Mouse (Mus musculus) stomach, postnatal 0 days (tissue): ENCODE measurements at regions not wholly inside any gene's neighbourhood (a gene's known extent, or its start where the extent isn't known, plus 50 kb on each side); places are given as distances from the start of the nearest gene placed in this dataset.

Experiments
- ATAC-seq: fragments of 200-750 bp; cut with Nextera tagmentation; 2 replicates; pipeline ENCODE4 v1.8.0; 2017; ENCODE audit not compliant: low FRiP score, low TSS enrichment
- DNase-seq: peaks from one replicate; pipeline ENCODE4 v3.0.0-alpha.2; 2016; ENCODE audit warnings: low spot score
- H3K27ac ChIP-seq: fragments of 300-500 bp; sonication (generic); replicated peaks from 2 replicates; pipeline ENCODE4 v1.5.1; 2014; ENCODE audit warnings: mild to moderate bottlenecking, control low read depth
- H3K27me3 ChIP-seq: fragments of 300-500 bp; sonication (generic); 2 replicates; pipeline ENCODE4 v1.6.1; 2014; ENCODE audit warnings: low read length; ENCODE audit not compliant: control insufficient read depth, insufficient read depth
- H3K36me3 ChIP-seq: fragments of 300-500 bp; sonication (generic); 2 replicates; pipeline ENCODE4 v1.6.1; 2014; ENCODE audit warnings: low read length, mixed read lengths; ENCODE audit not compliant: control insufficient read depth, insufficient read depth
- H3K4me1 ChIP-seq: fragments of 300-500 bp; sonication (generic); replicated peaks from 2 replicates; pipeline ENCODE4 v1.6.1; 2014; ENCODE audit warnings: antibody characterized with exemption; ENCODE audit not compliant: control insufficient read depth, insufficient read depth
- H3K4me2 ChIP-seq: fragments of 300-500 bp; sonication (generic); replicated peaks from 2 replicates; pipeline ENCODE4 v1.6.1; 2014; ENCODE audit warnings: low read depth, mild to moderate bottlenecking, control low read depth, moderate library complexity
- H3K4me3 ChIP-seq: fragments of 300-500 bp; sonication (generic); 2 replicates; pipeline ENCODE4 v1.5.1; 2014; ENCODE audit warnings: low read depth, low read length, control low read depth
- H3K9ac ChIP-seq: fragments of 300-500 bp; sonication (generic); 2 replicates; pipeline ENCODE4 v1.6.1; 2014; ENCODE audit warnings: mild to moderate bottlenecking, low read length, control low read depth, mixed read lengths
- H3K9me3 ChIP-seq: fragments of 300-500 bp; sonication (generic); 2 replicates; pipeline ENCODE4 v1.6.1; 2016; ENCODE audit warnings: low read length; ENCODE audit not compliant: control insufficient read depth
- CTCF ChIP-seq: IDR thresholded peaks from 2 replicates; pipeline ENCODE4 v1.5.1; 2016; ENCODE audit warnings: antibody characterized with exemption, low read depth, mild to moderate bottlenecking, moderate library complexity
- EP300 ChIP-seq: optimal IDR thresholded peaks from 2 replicates; pipeline ENCODE3; 2016; ENCODE audit warnings: antibody characterized with exemption
- WGBS: fragments of 180-500 bp; shearing (Covaris S2); extraction: QIAGEN DNeasy Blood & Tissue Kit; methylation state at CpG from one replicate; pipeline ENCODE4 v1.1.7; 2014; 5-methylcytosine and 5-hydroxymethylcytosine counted together

DNA sequence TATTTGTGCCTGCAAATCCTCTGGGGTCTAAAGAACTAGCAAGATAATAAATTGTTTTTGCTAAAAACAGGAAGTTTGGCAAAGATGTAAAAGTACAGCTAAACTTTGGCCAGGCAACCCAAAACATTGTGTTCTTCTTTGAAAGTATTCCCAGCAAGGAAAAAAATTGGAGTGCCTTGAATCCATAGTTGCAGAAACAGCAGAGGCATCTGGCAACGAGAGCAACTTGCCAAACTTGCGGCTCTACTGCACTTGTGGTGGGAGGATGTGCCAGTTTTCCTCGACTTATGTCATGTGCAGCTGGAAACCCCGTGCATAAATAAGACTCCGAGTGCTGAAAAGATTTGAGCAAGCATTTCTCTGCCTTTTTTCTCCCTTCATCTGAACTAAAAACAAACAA lies 185.2 kb upstream of the Meis1 start:
- DNase-seq (no peak), ATAC-seq (no peak)
- H3K4me1 ChIP-seq, result no peaks in the 10 kb centered on the region
- no peaks in the 10 kb centered on the region for H3K27me3 ChIP-seq
- TF ChIP-seq CTCF (no peak), EP300 (no peak)
- H3K27ac ChIP-seq, result no peak overlapping the region
- no peaks in the 10 kb centered on the region for H3K36me3 ChIP-seq
- no peaks in the 10 kb centered on the region for H3K9me3 ChIP-seq
- H3K9ac ChIP-seq, result no peak overlapping the region
- no peak overlapping the region for H3K4me3 ChIP-seq
- WGBS, result 36% methylated on average over 5 of the region's 5 CpGs
- H3K4me2 ChIP-seq, result no peak overlapping the region

- Histone ChIP-seq H3K9ac (no peak overlapping the region), H3K4me1 (no peaks in the 10 kb centered on the region), H3K4me3 (no peak overlapping the region), H3K4me2 (no peak overlapping the region), H3K36me3 (no peaks in the 10 kb centered on the region), H3K27ac (peak overlapping the region; percentile 49), H3K9me3 (no peaks in the 10 kb centered on the region), H3K27me3 (no peaks in the 10 kb centered on the region)
- ATAC-seq, result peak; percentile 40; the same call in 1 of the 2 replicates
- WGBS, result 40% methylated on average over 7 of the region's 7 CpGs
- TF ChIP-seq EP300, result no peak
- DNase-seq, result no peak
Measured at GRCm38 (mm10) chr11:19204521-19204920, 185.7 kb upstream of the Meis1 start.

DNA sequence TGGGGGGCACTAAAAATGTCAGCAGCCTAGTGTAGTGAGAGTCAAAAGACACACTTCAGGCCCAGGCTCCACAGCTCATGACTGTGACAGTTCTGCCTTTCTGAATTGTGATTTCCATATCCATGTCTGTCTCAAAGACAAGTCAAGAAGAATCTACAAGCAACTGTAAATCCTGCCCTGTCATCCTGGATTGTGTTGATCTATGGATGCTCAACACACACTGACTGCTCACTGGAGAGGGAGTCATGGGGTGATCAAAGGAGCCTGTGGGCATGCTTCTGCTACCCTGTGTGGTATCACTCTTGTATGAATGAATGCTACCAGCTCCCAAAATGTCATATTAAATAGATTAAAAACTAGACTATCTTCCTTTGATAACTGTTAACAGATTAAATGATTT lies 186.4 kb upstream of the Meis1 start:
- no peaks in the 10 kb centered on the region for H3K4me1 ChIP-seq
- no peaks in the 10 kb centered on the region for H3K36me3 ChIP-seq
- no peak overlapping the region for H3K4me3 ChIP-seq
- no peak overlapping the region for H3K4me2 ChIP-seq
- no peaks in the 10 kb centered on the region for H3K27me3 ChIP-seq
- no peak overlapping the region for H3K9ac ChIP-seq
- no peak for TF ChIP-seq EP300
- TF ChIP-seq CTCF, result no peak
- DNase-seq (no peak), ATAC-seq (no peak)
- no peak overlapping the region for H3K27ac ChIP-seq
- no peaks in the 10 kb centered on the region for H3K9me3 ChIP-seq

DNA sequence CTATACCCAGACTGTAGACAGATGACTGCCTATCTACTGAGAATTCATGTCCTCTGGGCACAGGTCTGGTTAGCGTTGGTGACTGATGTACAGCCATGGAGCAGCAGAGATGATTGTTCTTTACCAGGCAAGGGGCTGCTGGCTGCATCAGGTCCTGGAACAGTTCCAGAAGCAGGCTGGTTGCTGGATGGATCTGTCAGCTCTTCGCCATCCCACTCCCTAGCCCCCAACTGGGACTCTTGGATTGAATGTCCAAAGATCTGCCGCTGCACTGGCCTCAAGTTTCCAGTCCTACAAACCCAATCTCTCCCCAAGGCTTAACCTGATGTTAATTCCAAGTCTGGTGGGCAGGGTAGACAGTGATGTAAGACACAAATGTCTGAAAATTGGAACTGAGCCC lies 200.7 kb upstream of the Meis1 start:
- Histone ChIP-seq H3K4me1 (no peaks in the 10 kb centered on the region), H3K4me2 (no peak overlapping the region), H3K27me3 (no peaks in the 10 kb centered on the region), H3K36me3 (no peaks in the 10 kb centered on the region), H3K9ac (no peak overlapping the region), H3K4me3 (no peak overlapping the region), H3K9me3 (no peaks in the 10 kb centered on the region), H3K27ac (no peak overlapping the region)
- TF ChIP-seq EP300, result no peak
- TF ChIP-seq CTCF, result no peak
- 94% methylated on average over 3 of the region's 3 CpGs for WGBS
- ATAC-seq, result no peak
- no peak for DNase-seq

GRCm38 (mm10) chr11:19221442-19221841 lies 202.7 kb upstream of the Meis1 start:
- H3K9me3 ChIP-seq, result no peaks in the 10 kb centered on the region
- no peak for TF ChIP-seq CTCF
- no peak for TF ChIP-seq EP300
- no peaks in the 10 kb centered on the region for H3K4me1 ChIP-seq
- no peak overlapping the region for H3K27ac ChIP-seq
- no peak overlapping the region for H3K9ac ChIP-seq
- no peak overlapping the region for H3K4me3 ChIP-seq
- DNase-seq, result no peak
- peak; percentile 74 for ATAC-seq
- no peak overlapping the region for H3K4me2 ChIP-seq
- H3K27me3 ChIP-seq, result no peaks in the 10 kb centered on the region
- WGBS, result no CpG with 5 or more reads among the region's 1 CpGs
- no peaks in the 10 kb centered on the region for H3K36me3 ChIP-seq

DNA sequence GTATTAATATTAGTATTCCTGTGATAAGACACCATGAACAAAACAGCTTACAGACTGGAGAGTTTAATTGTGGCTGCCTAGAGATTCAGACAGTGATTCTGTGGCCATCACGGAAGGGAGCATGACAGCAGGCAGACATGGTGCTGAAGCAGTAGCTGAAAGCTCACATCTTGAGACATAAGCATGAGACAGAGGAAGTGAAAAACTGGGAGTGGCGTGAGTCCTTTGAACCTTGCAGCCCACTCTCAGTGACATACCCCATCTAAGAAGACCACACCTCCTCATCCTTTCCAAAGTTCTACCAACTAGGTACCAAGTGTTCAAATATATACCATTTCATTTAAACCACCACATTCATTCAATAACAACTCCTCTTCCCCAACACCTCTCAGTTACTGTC lies 208.0 kb upstream of the Meis1 start:
- no peaks in the 10 kb centered on the region for H3K9me3 ChIP-seq
- H3K27me3 ChIP-seq, result no peaks in the 10 kb centered on the region
- no peak overlapping the region for H3K4me3 ChIP-seq
- 86% methylated on average over 2 of the region's 2 CpGs for WGBS
- DNase-seq, result no peak
- TF ChIP-seq EP300 (no peak), CTCF (no peak)
- no peaks in the 10 kb centered on the region for H3K4me1 ChIP-seq
- no peak overlapping the region for H3K9ac ChIP-seq
- no peak for ATAC-seq
- H3K36me3 ChIP-seq, result no peaks in the 10 kb centered on the region
- no peak overlapping the region for H3K27ac ChIP-seq
- no peak overlapping the region for H3K4me2 ChIP-seq
